Mouse (Mus musculus) fat pad, adult 2 months (tissue): ENCODE results near the gene Afmid.
"Not testable (repeated sequence)": the region's sequence is repeated elsewhere in the genome, so short reads cannot be mapped to it uniquely, and the experiment has no call there.

Experiments used
- DNase-seq: peaks from one replicate; pipeline ENCODE4 v3.0.0-alpha.2; 2011; ENCODE audit warnings: low read depth, low spot score; ENCODE audit errors: extremely low read depth

The Afmid gene

DNA sequence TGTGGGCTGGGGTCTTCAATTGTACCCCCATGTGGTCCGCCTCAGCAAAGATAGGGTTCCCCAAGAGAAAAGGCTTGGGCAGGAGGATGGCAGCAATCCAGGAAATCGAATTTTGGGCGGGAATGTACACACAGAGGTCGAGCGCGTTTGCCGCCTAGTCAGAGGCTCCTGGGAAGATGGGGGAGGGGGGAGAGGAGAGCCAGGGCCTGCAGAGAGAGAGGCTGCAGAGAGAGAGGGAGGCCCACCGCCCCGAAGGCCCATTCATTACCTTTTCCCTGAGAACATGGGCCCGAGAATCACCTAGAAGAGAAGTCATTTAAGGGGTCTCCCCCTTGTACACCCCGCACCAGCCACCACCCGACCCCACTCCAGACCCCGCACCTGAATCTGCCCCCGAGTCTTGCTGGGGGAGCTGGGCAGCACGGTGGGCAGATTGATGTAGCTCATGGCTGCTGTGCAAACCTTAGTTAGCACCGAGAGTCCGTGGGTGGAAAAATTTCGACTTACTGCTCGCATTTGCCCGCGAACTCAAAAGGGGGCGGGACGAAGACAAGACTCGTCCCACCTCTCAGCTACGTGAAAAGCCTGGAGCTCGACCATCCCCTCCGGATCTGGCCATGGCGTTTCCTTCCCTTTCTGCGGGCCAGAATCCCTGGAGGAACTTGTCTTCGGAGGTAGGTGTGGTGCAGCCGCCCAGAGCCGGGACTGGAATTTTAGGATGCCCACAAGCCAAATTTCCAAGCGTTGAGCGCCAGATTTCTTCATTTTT lies at the start of gene Afmid, which contains the start of gene Tk1:
Afmid (plus strand) TSS at position 592 of the 769 bp plus-strand sequence.
Tk1 (minus strand) TSS at position 760 of the 769 bp plus-strand sequence.
- peak; percentile 95 for DNase-seq

DNA sequence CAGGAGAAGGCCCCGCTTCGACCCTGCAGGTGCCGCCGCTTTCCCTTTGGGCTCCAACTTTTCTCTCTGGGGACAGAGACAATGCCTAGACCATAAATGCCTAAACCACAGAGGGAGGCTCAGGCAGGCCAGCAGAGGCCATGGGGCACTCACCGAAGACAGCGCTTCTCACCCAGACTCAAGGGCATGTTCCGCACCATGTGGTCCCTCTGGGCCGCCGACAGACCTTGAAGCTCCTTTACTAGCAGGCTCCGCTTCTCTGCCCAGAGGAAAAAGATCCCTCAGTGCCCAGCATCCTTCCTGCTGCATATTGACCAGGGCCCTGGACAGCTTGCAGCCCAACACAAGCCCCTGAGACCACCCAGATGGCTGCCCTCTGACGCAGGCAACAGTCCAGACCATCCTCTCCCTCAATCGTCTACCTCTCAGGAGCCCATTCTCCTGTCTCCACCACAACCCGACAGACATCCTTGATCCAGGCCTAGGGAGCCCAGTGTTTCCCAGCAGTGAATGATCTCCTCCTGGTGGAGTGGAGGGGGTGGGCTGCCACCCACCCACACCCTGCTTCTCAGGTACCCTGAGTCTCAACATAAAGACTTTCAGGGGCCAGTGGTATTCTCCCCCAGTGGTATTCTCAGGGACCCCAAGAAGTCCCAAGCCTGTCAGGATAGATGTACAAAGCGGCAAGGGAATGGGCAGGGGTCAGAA lies 49.5 kb upstream of the Afmid start:
- DNase-seq = no peak

DNA sequence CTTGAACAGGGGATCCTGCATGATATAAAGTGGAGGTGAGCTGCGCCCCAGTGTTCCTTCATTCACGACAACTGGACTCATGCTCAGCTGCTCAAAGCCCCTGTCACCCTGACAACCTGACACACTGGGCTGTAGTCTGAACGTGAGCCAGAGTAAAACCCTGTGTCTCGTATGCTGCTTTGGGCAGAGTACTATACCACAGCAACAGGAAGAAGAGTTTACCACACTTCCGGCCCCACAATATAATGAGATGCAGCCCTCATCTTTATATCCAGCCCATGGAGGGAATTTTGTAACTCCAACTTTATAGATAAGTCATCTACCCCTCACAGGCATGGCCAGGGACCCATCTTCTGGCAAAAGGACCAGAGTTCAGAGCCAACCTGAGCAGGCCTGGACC lies 48.6 kb upstream of the Afmid start:
- DNase-seq = no peak

DNA sequence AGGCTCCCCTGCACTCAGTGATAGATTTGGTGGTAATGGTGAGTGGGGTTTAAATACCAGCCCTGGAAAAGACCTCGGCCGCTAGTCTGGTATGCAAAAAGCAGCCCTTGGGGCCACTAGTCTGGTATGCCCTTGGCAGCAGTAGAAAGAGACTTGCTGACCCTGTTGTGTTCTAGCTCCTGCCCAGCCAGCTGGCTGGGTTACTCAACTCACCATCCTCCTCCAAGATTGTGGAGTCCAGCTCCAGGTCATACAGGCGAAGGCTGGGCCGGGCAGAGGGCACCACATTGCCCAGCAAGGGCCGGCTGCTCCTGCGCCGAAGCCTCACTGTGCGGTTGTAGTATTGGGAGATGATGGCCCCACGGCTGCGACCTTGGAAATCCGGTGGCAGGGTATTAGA lies 47.7 kb upstream of the Afmid start:
- no peak for DNase-seq

DNA sequence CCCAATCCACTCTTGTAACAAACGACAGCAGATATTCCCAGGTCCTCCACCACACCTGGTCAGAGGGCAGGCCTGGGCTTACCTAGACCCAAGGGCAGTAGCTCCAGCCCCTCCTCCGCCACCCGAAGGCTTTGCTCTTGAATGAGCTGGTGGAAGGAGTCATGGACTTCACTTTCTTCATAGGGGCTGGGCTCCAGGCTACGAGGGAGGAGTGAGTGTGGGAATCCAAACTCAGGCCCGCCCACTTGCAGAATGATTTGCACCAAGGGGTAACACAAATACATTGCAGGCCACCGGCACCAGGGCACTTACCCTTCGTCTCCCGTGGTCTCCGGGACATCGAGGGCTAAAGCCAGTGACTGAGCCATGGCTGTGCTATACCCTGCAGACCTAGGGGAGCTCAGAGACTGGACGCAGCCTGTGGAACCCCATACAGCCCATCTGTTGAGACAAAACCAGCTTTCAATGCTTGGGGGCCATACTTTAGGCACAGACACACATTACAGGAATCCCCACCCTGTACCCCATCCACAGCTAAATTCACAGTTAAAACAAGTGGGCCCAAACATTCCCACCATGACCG lies 46.8 kb upstream of the Afmid start:
- no peak for DNase-seq

DNA sequence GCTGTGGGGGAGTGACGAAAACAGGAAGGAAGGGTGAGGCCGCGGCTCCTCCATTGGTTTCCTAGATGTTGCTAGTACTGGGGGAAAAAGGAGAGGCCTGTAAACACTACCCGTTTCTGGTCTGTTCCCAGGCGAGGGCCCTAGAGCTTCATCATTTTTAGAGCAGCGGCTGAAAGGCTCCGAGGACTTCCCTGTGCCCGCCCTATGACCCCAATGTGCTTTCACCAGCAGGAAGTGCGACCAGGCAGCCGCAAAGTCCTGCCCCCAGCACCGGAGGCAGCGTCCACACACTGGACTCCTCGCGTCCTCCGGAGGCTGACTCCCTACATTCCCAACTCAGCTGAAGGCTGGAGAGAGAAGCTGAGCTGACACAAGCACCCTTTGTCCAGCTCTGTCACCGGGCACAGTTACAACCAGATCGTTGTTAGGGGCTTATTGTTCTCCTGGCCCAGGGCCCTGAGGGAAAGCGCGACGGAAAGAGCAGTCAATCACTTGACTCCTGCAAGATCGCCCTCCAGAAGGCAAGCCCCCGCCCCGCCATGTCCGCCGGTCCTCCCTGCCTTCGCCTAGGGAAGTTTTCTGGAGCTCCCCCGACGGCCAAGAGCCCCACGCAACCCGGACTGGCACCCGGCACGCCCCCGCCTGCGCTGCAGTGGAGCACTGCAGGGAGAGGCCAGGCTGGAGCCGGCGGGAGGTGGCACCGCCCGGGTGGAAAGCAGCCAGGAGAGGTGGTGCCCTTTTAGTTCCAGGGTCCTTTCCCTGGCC lies 46.1 kb upstream of the Afmid start:
- no peak for DNase-seq

DNA sequence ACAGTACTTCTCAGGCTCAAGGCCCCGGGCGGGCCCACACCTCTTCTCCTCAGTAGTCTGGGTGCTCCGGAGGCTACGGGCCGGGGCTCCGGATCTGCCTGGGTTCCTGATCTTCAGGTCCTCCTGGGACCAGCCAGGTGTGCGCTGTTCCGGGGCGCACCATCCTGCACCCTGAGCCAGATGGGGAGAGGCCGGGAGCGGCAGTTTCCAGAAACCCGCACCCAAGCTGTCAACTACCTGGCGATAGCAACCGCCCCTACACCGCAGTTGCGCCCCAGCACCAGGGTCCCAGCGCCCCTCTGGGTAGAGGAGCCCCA lies 45.6 kb upstream of the Afmid start:
- DNase-seq = no peak

DNA sequence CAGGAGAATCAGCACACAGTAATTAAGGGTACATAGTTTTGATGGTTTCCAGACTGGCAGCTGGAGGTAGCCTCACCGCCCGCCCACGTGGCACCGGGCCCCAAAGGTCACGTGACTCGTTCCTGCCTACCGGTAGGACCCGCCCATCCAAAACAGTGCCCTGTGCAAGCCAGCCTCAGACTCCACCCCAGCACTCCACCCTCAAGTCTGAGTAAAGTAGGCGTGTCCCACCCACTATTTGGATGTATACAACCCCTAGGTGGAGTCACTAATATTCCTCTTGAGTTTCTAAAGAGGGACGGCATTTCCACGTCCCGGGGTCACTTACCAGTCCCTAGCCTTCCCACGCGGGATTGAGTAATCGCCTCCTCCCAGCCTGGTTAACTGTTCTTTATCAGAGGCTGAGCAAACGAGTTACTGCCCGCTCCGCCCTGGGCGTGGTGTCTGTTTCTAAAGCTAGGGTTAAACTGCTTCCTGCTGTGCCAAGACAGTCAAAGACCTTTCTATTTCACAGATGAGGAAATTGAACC lies 45.1 kb upstream of the Afmid start:
- DNase-seq = peak; percentile 100

DNA sequence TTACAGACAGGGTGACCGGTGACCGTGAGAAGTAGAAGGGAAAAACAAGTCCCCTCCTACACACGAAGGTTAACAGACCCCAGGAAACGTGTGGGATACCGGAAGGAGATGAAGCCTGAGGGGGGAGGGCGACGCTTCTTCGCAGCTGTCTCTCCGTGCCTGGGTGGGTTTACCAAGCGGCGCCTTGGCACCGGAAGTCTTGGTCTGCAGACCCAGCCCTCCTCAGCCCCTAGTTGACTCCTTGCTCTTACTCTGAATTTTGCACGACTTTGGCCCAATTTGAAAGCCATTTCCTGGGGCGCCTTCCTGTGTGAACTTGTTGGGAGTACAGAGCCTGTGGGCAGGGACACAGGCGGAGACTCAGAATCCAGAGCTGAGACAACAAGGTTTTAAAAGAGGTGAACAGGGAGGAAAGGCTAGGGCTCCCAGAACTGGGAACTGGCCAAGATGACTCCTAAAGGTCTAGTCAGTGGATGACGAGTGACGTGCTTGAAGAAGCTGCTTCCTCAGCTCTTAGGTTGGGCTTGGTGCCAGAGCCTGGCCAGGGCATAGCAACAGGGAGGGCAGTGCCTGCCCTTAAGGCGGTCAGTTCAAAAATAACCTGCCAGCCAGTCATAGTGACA lies 44.4 kb upstream of the Afmid start:
- DNase-seq = no peak

DNA sequence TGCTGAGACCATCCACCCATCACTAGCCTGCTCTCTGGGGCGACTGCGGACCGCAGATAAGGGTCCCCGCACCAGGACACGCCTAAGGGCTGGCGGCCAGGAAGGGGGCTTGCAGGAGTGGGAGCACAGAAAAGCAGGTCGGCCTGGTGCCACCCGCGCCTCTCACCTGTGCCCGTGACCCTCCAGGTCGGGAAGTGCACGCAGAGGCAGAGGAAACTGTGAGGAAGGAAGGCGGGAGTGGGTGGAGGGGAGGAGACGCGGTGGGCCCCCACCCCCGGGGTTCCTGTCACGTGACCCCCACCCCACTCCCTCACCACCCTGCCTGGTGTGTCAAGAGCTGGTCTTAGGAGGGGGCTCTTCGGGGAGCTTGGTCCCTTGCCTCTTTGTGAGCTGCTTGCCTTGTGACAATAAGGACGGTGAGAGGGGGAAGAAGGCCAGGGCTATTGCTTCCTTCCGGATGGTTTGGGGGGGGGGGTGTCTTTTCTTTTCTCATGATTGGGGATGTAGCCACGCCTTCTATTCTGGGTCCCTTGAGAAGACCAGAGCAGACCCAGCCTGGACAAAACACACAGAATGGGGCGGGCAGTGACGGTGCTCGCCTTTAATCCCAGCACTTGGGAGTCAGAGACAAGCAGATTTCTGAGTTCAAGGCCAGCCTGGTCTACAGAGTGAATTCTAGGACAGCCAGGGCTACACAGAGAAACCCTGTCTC lies 43.6 kb upstream of the Afmid start, which contains the start of the genes Tmc8 and Tmc6:
Tmc8 (plus strand) TSS at position 84 of the 712 bp plus-strand sequence.
Tmc6 (minus strand) TSS at position 206 of the 712 bp plus-strand sequence.
- no peak for DNase-seq

DNA sequence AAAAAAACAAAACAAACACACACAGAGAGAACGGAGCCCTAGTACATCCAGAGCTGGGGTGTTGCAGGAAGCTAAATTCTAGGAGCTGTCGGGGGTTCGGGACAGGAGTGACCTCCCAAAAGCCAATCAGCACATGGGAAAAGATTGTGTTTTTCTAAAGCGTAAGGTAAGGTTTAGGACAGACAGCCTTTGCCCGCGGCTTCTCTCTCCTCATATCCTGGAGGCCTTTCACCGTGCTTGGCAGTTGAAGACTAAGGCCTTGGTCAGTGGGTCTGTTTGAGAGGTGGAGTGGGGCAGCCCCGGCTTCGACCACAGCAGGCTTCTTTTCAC lies 43.1 kb upstream of the Afmid start:
- no peak for DNase-seq

DNA sequence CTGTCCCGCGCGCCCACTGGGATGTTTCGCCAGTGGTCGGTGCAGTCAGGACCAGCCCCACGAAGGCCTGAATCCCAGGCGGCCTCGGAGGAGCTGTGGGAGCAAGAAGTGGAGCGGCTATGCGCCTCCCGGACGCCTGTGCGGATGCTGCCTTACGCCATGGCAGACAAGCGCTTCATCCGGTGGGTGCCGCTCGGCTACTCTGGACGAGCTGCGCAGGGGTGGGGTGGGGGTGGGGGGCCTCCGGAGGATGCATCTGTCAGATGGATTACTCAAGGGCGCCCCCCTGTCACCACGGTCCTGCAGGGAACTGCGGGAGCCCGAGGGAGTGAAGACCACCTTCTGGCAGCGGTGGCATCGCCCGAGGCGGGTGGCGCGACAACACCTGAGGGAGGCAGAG lies 42.6 kb upstream of the Afmid start:
- no peak for DNase-seq

DNA sequence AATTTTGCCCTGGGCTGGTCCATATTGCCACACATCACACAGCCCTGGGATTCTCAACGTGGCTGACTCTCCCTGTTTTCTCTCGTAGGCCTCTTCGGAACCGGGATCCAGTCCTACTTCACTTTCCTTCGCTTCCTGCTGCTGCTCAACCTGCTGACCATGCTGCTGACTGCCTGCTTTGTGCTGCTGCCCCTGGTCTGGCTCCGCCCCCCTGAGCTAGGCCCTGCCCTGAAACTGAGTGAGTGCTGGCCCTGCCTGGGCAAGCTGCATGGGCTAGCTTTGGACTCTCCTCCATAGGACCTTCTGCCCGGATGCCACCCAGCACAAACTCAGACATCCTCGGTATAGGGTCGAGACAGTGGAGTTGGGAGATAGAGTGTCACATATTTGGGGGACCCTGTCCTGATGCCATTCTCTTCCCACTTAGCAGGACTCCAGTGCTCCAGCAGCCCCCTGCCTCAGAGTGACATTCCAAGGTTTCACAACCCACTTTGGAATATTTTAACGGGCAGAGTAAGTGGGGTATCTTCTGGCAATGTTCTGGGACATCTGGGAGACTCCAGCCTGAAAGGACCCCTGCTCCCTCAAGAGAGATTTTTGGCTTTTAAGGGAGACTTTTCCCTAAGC lies 41.9 kb upstream of the Afmid start:
- no peak for DNase-seq

DNA sequence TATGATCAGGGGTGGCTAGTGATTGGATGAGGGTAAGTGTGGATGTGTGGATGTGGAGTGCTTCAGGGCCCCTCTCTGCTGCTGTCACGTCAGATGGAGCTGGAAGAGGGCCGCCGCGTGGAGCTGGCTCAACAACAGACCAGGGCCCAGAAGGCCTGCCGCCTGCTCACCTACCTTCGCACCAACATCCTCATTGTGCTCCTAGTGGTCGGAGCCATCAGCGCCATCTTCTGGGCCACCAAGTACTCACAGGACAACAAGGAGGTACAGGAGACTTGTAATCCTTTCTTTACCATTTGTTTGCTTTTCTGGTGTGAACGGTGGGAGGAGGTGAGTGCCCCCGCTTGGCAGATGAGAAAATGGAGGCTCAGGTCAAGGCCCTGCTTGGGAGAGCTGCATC lies 39.4 kb upstream of the Afmid start:
- no peak for DNase-seq

DNA sequence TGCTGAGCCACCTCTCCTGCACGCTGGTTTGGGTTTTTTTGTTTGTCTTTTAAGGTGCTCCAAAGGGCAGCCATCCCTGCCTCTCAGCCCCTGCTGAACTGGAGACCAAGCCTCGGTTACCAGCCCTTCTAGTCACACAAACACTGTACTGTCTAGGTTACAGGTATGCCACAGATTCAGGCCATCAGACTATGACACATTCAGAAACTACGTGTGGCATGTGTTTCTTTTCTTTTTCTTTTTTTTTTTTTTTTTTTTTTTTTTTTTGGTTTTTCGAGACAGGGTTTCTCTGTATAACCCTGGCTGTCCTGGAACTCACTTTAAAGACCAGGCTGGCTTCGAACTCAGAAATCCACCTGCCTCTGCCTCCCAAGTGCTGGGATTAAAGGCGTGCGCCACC lies 37.2 kb upstream of the Afmid start:
- not testable (repeated sequence) for DNase-seq

DNA sequence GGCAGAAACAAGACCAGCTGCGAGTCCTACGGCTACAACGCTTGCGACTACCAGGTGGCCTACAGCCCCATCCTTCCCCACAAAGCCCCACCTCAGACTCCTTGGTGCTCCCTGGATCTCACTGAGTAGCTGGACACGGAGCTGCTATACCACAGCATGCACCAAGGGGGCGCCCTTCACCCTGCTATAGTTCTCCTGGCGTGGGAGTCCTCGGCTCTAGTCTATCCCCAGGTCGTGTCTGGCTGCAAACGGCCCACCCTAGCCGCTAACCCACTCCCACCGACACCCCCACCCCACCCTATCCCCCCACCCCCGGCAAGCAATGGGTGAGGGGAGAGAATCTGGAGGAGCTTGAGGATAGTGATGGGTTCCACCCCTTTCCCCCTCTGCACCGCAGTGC lies 35.4 kb upstream of the Afmid start:
- DNase-seq = no peak

DNA sequence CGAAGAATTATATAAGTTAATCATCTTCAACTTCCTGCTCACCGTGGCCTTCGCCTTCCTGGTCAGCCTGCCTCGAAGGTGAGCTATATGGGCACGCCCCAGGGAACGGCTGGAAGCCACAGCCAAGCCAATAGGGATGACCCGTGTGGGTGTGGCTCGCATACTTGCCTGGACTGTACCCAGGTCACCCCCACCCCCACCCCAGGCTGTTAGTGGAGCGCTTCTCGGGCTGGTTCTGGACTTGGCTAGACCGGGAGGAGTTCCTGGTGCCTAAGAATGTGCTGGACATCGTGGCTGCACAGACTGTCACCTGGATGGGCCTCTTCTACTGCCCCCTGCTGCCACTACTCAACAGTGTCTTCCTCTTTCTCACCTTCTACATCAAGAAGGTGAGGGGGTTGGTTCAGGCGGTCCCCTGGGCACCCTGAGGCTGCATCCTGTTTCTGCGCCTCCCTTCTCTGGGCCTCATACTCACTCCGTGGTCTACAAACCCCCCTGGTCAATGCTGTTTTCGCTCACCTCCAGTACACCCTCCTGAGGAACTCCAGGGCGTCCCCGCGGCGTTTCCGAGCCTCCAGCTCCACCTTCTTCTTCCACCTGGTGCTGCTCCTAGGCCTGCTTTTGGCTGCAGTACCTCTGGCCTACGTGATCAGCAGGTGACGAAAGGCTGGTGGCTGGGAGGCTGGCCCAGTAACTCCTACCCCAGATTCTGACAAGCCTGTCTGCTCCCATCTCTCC lies 34.9 kb upstream of the Afmid start:
- no peak for DNase-seq

DNA sequence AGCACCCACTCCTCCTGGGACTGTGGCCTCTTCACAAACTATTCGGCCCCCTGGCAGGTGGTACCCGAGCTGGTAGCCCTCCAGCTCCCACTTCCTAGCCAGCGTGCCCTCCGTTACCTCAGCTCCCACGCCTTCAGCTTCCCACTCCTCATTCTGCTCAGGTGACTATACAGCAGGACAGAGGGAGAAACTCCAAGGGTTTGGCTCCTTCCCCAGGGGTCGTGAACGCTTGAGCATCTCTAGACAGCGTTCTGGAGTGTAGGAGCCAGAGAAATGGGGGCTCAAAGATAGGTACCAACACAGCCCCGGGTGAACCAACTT lies 34.3 kb upstream of the Afmid start:
- DNase-seq = no peak

DNA sequence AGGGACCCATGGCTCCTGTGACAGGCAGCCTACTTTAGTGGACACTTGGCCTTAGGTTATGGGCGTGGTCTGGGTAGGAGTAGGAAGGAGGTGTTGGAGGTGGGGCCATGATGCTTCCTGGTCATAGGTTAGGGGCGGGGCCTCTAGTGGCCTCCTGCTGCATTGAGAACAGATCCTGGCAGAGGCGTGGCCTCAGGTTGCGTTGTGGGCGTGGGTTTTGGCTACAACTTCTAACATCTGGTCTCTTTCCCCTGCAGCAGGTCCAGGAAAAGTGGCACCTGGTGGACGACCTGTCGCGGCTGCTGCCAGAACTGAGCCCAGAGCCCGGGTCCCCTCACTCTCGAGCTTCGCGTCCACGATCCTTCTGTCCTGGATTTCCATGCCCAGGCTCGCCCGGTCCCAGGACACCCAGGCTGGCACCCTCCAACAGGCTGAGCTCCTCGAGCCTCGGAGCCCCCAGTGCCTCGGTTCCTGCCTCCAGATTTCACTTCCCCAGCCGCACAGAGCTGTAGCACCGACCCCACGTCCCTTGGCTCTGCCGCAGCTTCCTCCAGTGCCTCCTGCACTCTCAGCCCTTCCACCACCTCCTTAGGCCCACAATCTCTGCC lies 33.3 kb upstream of the Afmid start:
- DNase-seq = no peak
